ENCODE assay signal across 8 mouse cellular contexts in the genomic region with DNA sequence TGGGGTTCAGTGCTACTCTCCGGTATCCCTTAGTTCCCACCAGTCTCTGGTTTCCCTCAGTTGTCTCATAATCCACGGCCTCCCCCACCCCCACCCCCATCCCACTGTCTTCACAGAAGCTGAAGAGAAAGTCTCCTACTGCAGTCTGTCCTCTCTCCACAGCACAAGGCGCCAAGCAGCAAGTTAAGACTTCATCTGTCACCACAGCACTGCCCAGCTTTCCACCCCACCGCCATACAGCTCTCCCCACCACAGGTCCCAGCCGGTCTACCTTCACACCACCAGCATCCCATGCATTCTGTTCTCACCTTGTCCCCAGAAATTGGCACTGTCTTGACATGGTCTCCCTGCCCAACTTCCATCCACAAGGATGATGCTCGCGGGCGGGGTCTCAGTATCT. TPM values are rescaled to one million over a fixed set of nuclear protein-coding genes. Genes with fewer than 3 reads are reported as not detected.
DNase-seq lines count a peak whose midpoint lies in the region; ATAC-seq lines count a peak whose summit lies in the region.

No protein-coding gene starts in this region.

- peak overlapping the region; percentile 72 for H3K4me3 ChIP-seq in kidney, embryonic 15.5 days (replicated peaks)
- peak overlapping the region; percentile 61 for H3K4me3 ChIP-seq in forebrain, embryonic 10.5 days
- peak overlapping the region; percentile 63 for H3K4me3 ChIP-seq in intestine, embryonic 16.5 days (ENCODE audit: low read length)
- peak overlapping the region; percentile 51 for H3K4me3 ChIP-seq in midbrain, embryonic 16.5 days (ENCODE audit: low read depth, low read length)

- peak overlapping the region; percentile 86 for H3K4me2 ChIP-seq in kidney, embryonic 15.5 days
- H3K4me2 ChIP-seq in intestine, embryonic 16.5 days (ENCODE audit: low read depth, low read length) = peak overlapping the region; percentile 74
- H3K4me2 ChIP-seq in midbrain, embryonic 16.5 days (ENCODE audit: low read length) = peak overlapping the region; percentile 68

- no peaks in the 10 kb centered on the region for H3K9me3 ChIP-seq in kidney, embryonic 15.5 days (replicated peaks)
- H3K9me3 ChIP-seq in forebrain, embryonic 10.5 days = no peaks in the 10 kb centered on the region
- H3K9me3 ChIP-seq in intestine, embryonic 16.5 days (ENCODE audit: control insufficient read depth, low read length) = no peaks in the 10 kb centered on the region
- no peaks in the 10 kb centered on the region for H3K9me3 ChIP-seq in midbrain, embryonic 16.5 days (replicated peaks; ENCODE audit: control insufficient read depth, low read length, poor library complexity, severe bottlenecking)

- H3K27ac ChIP-seq in kidney, embryonic 15.5 days = 0 out of 2 replicates have a peak overlapping the region, but pooled peaks have one; percentile 11
- peak overlapping the region; percentile 52; the same call in 1 of the 2 replicates for H3K27ac ChIP-seq in forebrain, embryonic 10.5 days
- H3K27ac ChIP-seq in intestine, embryonic 16.5 days (ENCODE audit: low read length) = no peak overlapping the region
- no peak overlapping the region for H3K27ac ChIP-seq in midbrain, embryonic 16.5 days (ENCODE audit: low read length)

- no peak; the same call in none of the 2 replicates for ATAC-seq in kidney, embryonic 15.5 days (replicated peaks; ENCODE audit: low FRiP score)
- ATAC-seq in intestine, embryonic 16.5 days = no peak
- ATAC-seq in midbrain, embryonic 16.5 days = peak; percentile 16; the same call in 1 of the 2 replicates

- DNase-seq in kidney, postnatal 10 days = no peak
- no peak for DNase-seq in forebrain, embryonic 10.5 days (ENCODE audit: extremely low spot score, low spot score)
- no peak for DNase-seq in Muller cell, postnatal 12 days (ENCODE audit: inconsistent ontology term)
- DNase-seq in layer of hippocampus, adult 18-20 months (ENCODE audit: low spot score in 2 of 2) = no peak
- no peak for DNase-seq in T-cell, adult 2 months (ENCODE audit: low spot score)

- H3K36me3 ChIP-seq in kidney, embryonic 15.5 days = peaks cover 14% of the 10 kb centered on the region; the same call in 1 of the 2 replicates
- no peaks in the 10 kb centered on the region for H3K36me3 ChIP-seq in forebrain, embryonic 10.5 days (replicated peaks)
- H3K36me3 ChIP-seq in intestine, embryonic 16.5 days (ENCODE audit: control insufficient read depth, insufficient read depth, low read length) = no peaks in the 10 kb centered on the region
- H3K36me3 ChIP-seq in midbrain, embryonic 16.5 days (ENCODE audit: control insufficient read depth, insufficient read depth, low read length) = no peaks in the 10 kb centered on the region

- 21% methylated on average over 8 of the region's 8 CpGs for WGBS in kidney, embryonic 15.5 days
- 27% methylated on average over 8 of the region's 8 CpGs for WGBS in forebrain, embryonic 10.5 days
- WGBS in intestine, embryonic 16.5 days = 25% methylated on average over 8 of the region's 8 CpGs
- 26% methylated on average over 8 of the region's 8 CpGs for WGBS in midbrain, embryonic 16.5 days

- no peaks in the 10 kb centered on the region for H3K27me3 ChIP-seq in kidney, embryonic 15.5 days
- peaks cover 85% of the 10 kb centered on the region for H3K27me3 ChIP-seq in forebrain, embryonic 10.5 days (ENCODE audit: poor library complexity, severe bottlenecking)
- peaks cover 3% of the 10 kb centered on the region; the same call in 1 of the 2 replicates for H3K27me3 ChIP-seq in intestine, embryonic 16.5 days (replicated peaks; ENCODE audit: control insufficient read depth, insufficient read depth, low read length)
- H3K27me3 ChIP-seq in midbrain, embryonic 16.5 days (ENCODE audit: control insufficient read depth, insufficient read depth, low read depth, low read length) = peaks cover 15% of the 10 kb centered on the region

- peak overlapping the region; percentile 64; the same call in 1 of the 2 replicates for H3K9ac ChIP-seq in kidney, embryonic 15.5 days
- peak overlapping the region; percentile 74 for H3K9ac ChIP-seq in intestine, embryonic 16.5 days (ENCODE audit: low read depth, low read length)
- H3K9ac ChIP-seq in midbrain, embryonic 16.5 days (ENCODE audit: low read depth, low read length) = peak overlapping the region; percentile 11; the same call in 1 of the 2 replicates

- peaks cover 39% of the 10 kb centered on the region for H3K4me1 ChIP-seq in kidney, embryonic 15.5 days
- H3K4me1 ChIP-seq in forebrain, embryonic 10.5 days = peaks cover 49% of the 10 kb centered on the region
- peaks cover 24% of the 10 kb centered on the region for H3K4me1 ChIP-seq in intestine, embryonic 16.5 days (ENCODE audit: control insufficient read depth, insufficient read depth, low read length)
- H3K4me1 ChIP-seq in midbrain, embryonic 16.5 days (ENCODE audit: control insufficient read depth, insufficient read depth, low read length) = 0 out of 2 replicates have a peak, but pooled peaks cover 4% of the 10 kb centered on the region

RNA-seq across cellular contexts. Expression of a gene that starts 0.9 kb away (rescaled TPM):
- polyA plus RNA-seq in kidney, embryonic 15.5 days (2015; fragmentation: Nextera tagmentation; extraction: Ambion mirVana) = 24.0 and 27.9 TPM in 2 replicates
- polyA plus RNA-seq in forebrain, embryonic 10.5 days (2016; fragmentation: Nextera tagmentation; extraction: Ambion mirVana) = 10.8 and 10.9 TPM in 2 replicates
- polyA plus RNA-seq in intestine, embryonic 16.5 days (2015; fragmentation: Nextera tagmentation; extraction: Ambion mirVana) = 10.9 and 12.0 TPM in 2 replicates
- 14.1 and 16.7 TPM in 2 replicates for polyA plus RNA-seq in midbrain, embryonic 16.5 days (2015; fragmentation: Nextera tagmentation; extraction: Ambion mirVana)
- 1 to 10 TPM; 1.1 to 2.3 TPM for total RNA-seq in layer of hippocampus, adult 18-20 months (2021)

RNA-seq across cellular contexts. Expression of a gene that starts 19.6 kb away (rescaled TPM):
- 6.1 and 7.4 TPM in 2 replicates for polyA plus RNA-seq in kidney, embryonic 15.5 days (2015; fragmentation: Nextera tagmentation; extraction: Ambion mirVana)
- polyA plus RNA-seq in forebrain, embryonic 10.5 days (2016; fragmentation: Nextera tagmentation; extraction: Ambion mirVana) = 1.1 and 1.4 TPM in 2 replicates
- polyA plus RNA-seq in intestine, embryonic 16.5 days (2015; fragmentation: Nextera tagmentation; extraction: Ambion mirVana) = 7.4 and 8.5 TPM in 2 replicates
- 1.5 and 1.7 TPM in 2 replicates for polyA plus RNA-seq in midbrain, embryonic 16.5 days (2015; fragmentation: Nextera tagmentation; extraction: Ambion mirVana)
- 1 to 10 TPM; 4.4 to 5.4 TPM for total RNA-seq in layer of hippocampus, adult 18-20 months (2021)

RNA-seq across cellular contexts. Expression of a gene that starts 35.6 kb away (rescaled TPM):
- polyA plus RNA-seq in kidney, embryonic 15.5 days (2015; fragmentation: Nextera tagmentation; extraction: Ambion mirVana) = not detected in 2 replicates
- 0.22 TPM in 1 of 2 replicates, not detected in the other for polyA plus RNA-seq in forebrain, embryonic 10.5 days (2016; fragmentation: Nextera tagmentation; extraction: Ambion mirVana)
- 0.38 TPM in 1 of 2 replicates, not detected in the other for polyA plus RNA-seq in intestine, embryonic 16.5 days (2015; fragmentation: Nextera tagmentation; extraction: Ambion mirVana)
- 0.41 and 0.45 TPM in 2 replicates for polyA plus RNA-seq in midbrain, embryonic 16.5 days (2015; fragmentation: Nextera tagmentation; extraction: Ambion mirVana)
- total RNA-seq in layer of hippocampus, adult 18-20 months (2021) = 1 to 10 TPM in 1 of 2 experiments, under 1 TPM in 1; 0.67 to 1.2 TPM

RNA-seq across cellular contexts. Expression of a gene that starts 39.3 kb away (rescaled TPM):
- polyA plus RNA-seq in kidney, embryonic 15.5 days (2015; fragmentation: Nextera tagmentation; extraction: Ambion mirVana) = 268 and 287 TPM in 2 replicates
- polyA plus RNA-seq in forebrain, embryonic 10.5 days (2016; fragmentation: Nextera tagmentation; extraction: Ambion mirVana) = 187 and 200 TPM in 2 replicates
- 358 and 362 TPM in 2 replicates for polyA plus RNA-seq in intestine, embryonic 16.5 days (2015; fragmentation: Nextera tagmentation; extraction: Ambion mirVana)
- polyA plus RNA-seq in midbrain, embryonic 16.5 days (2015; fragmentation: Nextera tagmentation; extraction: Ambion mirVana) = 311 and 340 TPM in 2 replicates
- 100 to 1,000 TPM; 250 to 276 TPM for total RNA-seq in layer of hippocampus, adult 18-20 months (2021)

Comparison
In these comparisons a context has a peak if more than half of its experiments do, and no peak if none do; other contexts are left out.
1. H3K27ac ChIP-seq: peak in kidney, embryonic 15.5 days (single experiment) and forebrain, embryonic 10.5 days (single experiment); none in intestine, embryonic 16.5 days (single experiment) and midbrain, embryonic 16.5 days (single experiment).
2. H3K9ac ChIP-seq: peak in every context shown above with its lines; median percentile 74 in intestine, embryonic 16.5 days; 64 in kidney, embryonic 15.5 days; 11 in midbrain, embryonic 16.5 days.
3. Peak in every context shown above with its lines, with median percentiles within 50 percentile points of each other: H3K4me2 ChIP-seq and H3K4me3 ChIP-seq.